9 mouse cellular contexts compared by ENCODE assay signal in the genomic region with DNA sequence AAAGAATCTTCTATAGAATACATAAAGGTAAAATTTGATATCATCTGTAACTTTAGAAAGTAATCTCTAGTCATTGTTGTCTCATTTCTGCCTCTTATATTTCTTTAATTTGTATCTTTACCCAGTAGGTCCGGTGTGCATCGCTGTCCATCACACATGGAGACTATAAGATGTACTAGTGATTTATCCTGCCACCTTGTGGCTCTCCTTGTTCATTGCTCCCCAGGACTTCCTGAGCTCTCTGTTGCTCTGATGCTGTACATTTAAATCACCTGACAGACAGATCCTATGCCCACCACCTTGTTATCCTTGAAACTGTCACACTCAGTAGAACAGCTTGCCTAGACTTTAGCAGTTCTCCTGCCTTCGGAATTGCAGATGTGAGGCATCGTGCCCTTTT. TPM values are rescaled to one million over a fixed set of nuclear protein-coding genes. Genes with fewer than 3 reads are reported as not detected.
DNase-seq lines count a peak whose midpoint lies in the region; ATAC-seq lines count a peak whose summit lies in the region.
"Had no signal": no experiment of that assay in that cellular context is flagged by ENCODE, and none has a peak within 500 bp of the region (broad histone marks: within the 10 kb centered on the region; RNA-seq: fewer than 3 reads in every experiment).

No protein-coding gene starts in this region.

- peak; percentile 28 for DNase-seq in kidney, adult 18-20 months
- DNase-seq in MEL-GATA-1-ER (ENCODE audit: extremely low read depth, low read depth) = peak; percentile 23
- peak; percentile 73 for DNase-seq in heart, embryonic 10.5 days (ENCODE audit: low spot score)
- peak; percentile 50 for DNase-seq in lung, postnatal 25 days (ENCODE audit: low spot score)
- no peak for DNase-seq in gastrocnemius, adult 18-20 months (ENCODE audit: low spot score)
- DNase-seq in ovary, adult 18-20 months (ENCODE audit: low spot score) = no peak

- H3K4me3 ChIP-seq in kidney, embryonic 16.5 days (ENCODE audit: low read length) = no peak overlapping the region
- H3K4me3 ChIP-seq in heart, embryonic 10.5 days = no peak overlapping the region
- H3K4me3 ChIP-seq: erythroblast, embryonic 14.5 days had no signal

- H3K4me2 ChIP-seq in kidney, embryonic 16.5 days (replicated peaks; ENCODE audit: low read depth, low read length) = no peak overlapping the region

- no peaks in the 10 kb centered on the region for H3K4me1 ChIP-seq in kidney, embryonic 16.5 days (ENCODE audit: insufficient read depth, low read length)
- H3K4me1 ChIP-seq in heart, embryonic 10.5 days = no peaks in the 10 kb centered on the region

- ATAC-seq in kidney, embryonic 16.5 days (ENCODE audit: low FRiP score, low TSS enrichment) = no peak
- peak; percentile 74 for ATAC-seq in CD4-positive, CD25-positive, alpha-beta regulatory T cell, adult 4 months

- H3K27ac ChIP-seq in kidney, embryonic 16.5 days (ENCODE audit: low read length) = no peak overlapping the region
- no peak overlapping the region for H3K27ac ChIP-seq in heart, embryonic 10.5 days

- 85% methylated on average over 4 of the region's 4 CpGs for WGBS in kidney, embryonic 16.5 days
- WGBS in heart, embryonic 10.5 days = 85% methylated on average over 4 of the region's 4 CpGs

- no peak overlapping the region for H3K9ac ChIP-seq in kidney, embryonic 16.5 days (replicated peaks; ENCODE audit: low read length)

- no peaks in the 10 kb centered on the region for H3K27me3 ChIP-seq in kidney, embryonic 16.5 days (ENCODE audit: insufficient read depth, low read length)
- no peaks in the 10 kb centered on the region for H3K27me3 ChIP-seq in heart, embryonic 10.5 days (ENCODE audit: insufficient read depth, poor library complexity, severe bottlenecking)

- peaks cover 47% of the 10 kb centered on the region for H3K36me3 ChIP-seq in kidney, embryonic 16.5 days (ENCODE audit: insufficient read depth, low read length)
- H3K36me3 ChIP-seq in heart, embryonic 10.5 days = peaks cover 87% of the 10 kb centered on the region

- H3K9me3 ChIP-seq in kidney, embryonic 16.5 days (ENCODE audit: low read length) = no peaks in the 10 kb centered on the region
- H3K9me3 ChIP-seq in heart, embryonic 10.5 days = no peaks in the 10 kb centered on the region

RNA-seq across cellular contexts. Expression of a gene that starts 16.3 kb away (rescaled TPM):
- polyA plus RNA-seq in kidney, embryonic 16.5 days (2015; fragmentation: Nextera tagmentation; extraction: Ambion mirVana) = 16.2 and 17.9 TPM in 2 replicates
- under 1 TPM; 0.16 to 0.39 TPM for polyA plus RNA-seq in CD4-positive, CD25-positive, alpha-beta regulatory T cell, adult 4 months (2017; shearing (Covaris generic))
- 10.6 and 26.5 TPM in 2 replicates for polyA plus RNA-seq in heart, embryonic 10.5 days (2016; fragmentation: Nextera tagmentation; extraction: Ambion mirVana)
- under 1 TPM; 0.21 to 0.78 TPM for total RNA-seq in gastrocnemius, adult 18-20 months (2021)

RNA-seq across cellular contexts. Expression of a gene that starts 42.1 kb away (rescaled TPM):
- polyA plus RNA-seq in kidney, embryonic 16.5 days (2015; fragmentation: Nextera tagmentation; extraction: Ambion mirVana) = 57.1 and 61.4 TPM in 2 replicates
- polyA plus RNA-seq in CD4-positive, CD25-positive, alpha-beta regulatory T cell, adult 4 months (2017; shearing (Covaris generic)) = 1 to 10 TPM; 3.0 to 6.9 TPM
- 54.7 and 56.8 TPM in 2 replicates for polyA plus RNA-seq in heart, embryonic 10.5 days (2016; fragmentation: Nextera tagmentation; extraction: Ambion mirVana)
- under 1 TPM; 0.18 to 0.19 TPM for total RNA-seq in gastrocnemius, adult 18-20 months (2021)

Comparison
In these comparisons a context has a peak if more than half of its experiments do, and no peak if none do; other contexts are left out.
1. DNase-seq: peak in kidney, adult 18-20 months (single experiment), MEL-GATA-1-ER (single experiment), heart, embryonic 10.5 days (single experiment) and lung, postnatal 25 days (single experiment); none in gastrocnemius, adult 18-20 months (single experiment) and ovary, adult 18-20 months (single experiment).